Mouse (Mus musculus): ENCODE data around the gene Per2. TPM values are rescaled to one million over a fixed set of nuclear protein-coding genes. Genes with fewer than 3 reads are reported as not detected.
"Not testable (repeated sequence)": the region's sequence is repeated elsewhere in the genome, so short reads cannot be mapped to it uniquely, and the experiment has no call there.

Per2 gene
- 10 to 100 TPM; 37.1 to 84.7 TPM for total RNA-seq (2021)
- long read RNA-seq, experiment 1, partial matches to known transcripts, result 7 of 11 reads
- long read RNA-seq, experiment 1, other reads (novel, unspliced or antisense), result 4 of 11 reads
- long read RNA-seq, experiment 2, full-length matches to known transcripts, result 2 of 3 reads
- long read RNA-seq, experiment 2, partial matches to known transcripts, result 0 of 3 reads
- long read RNA-seq, experiment 2, other reads (novel, unspliced or antisense), result 1 of 3 reads

GRCm38 (mm10) chr1:91459059-91459809, at the start of gene Per2:
TSS of gene Per2 (minus strand) at chr1:91459324.
- DNase-seq, result peak; percentile 98 to 99

GRCm38 (mm10) chr1:91504615-91505014, 45.5 kb upstream of the Per2 start:
- no peak for DNase-seq

GRCm38 (mm10) chr1:91498579-91498978, 39.5 kb upstream of the Per2 start:
- DNase-seq, result no peak

GRCm38 (mm10) chr1:91495321-91495720, 36.2 kb upstream of the Per2 start:
- no peak for DNase-seq

GRCm38 (mm10) chr1:91494457-91495140, 35.5 kb upstream of the Per2 start, which contains the start of gene Traf3ip1:
TSS of gene Traf3ip1 (plus strand) at chr1:91494647.
- DNase-seq, result peak; percentile 97 to 98

- no peak for DNase-seq
Observed at GRCm38 (mm10) chr1:91493938-91494337, 34.8 kb upstream of the Per2 start.

- DNase-seq, result no peak
Observed at GRCm38 (mm10) chr1:91492740-91493139, 33.6 kb upstream of the Per2 start.

- DNase-seq, result peak in 1 of 2 experiments; percentile 20
Observed at GRCm38 (mm10) chr1:91490322-91490721, 31.2 kb upstream of the Per2 start.

GRCm38 (mm10) chr1:91486165-91486564, 27.0 kb upstream of the Per2 start:
- no peak for DNase-seq

- no peak for DNase-seq
Observed at GRCm38 (mm10) chr1:91485422-91485821, 26.3 kb upstream of the Per2 start.

GRCm38 (mm10) chr1:91484011-91484346, 24.9 kb upstream of the Per2 start:
- DNase-seq, result peak; percentile 35 to 54

GRCm38 (mm10) chr1:91483304-91484010, 24.3 kb upstream of the Per2 start:
- peak; percentile 91 to 95 for DNase-seq

- DNase-seq, result peak; percentile 29 to 41
Observed at GRCm38 (mm10) chr1:91482616-91483211, 23.6 kb upstream of the Per2 start.

GRCm38 (mm10) chr1:91478958-91479357, 19.8 kb upstream of the Per2 start:
- no peak for DNase-seq

GRCm38 (mm10) chr1:91478145-91478544, 19.0 kb upstream of the Per2 start:
- DNase-seq, result not testable (repeated sequence)

- no peak for DNase-seq
Observed at GRCm38 (mm10) chr1:91469888-91470419, 10.8 kb upstream of the Per2 start.

GRCm38 (mm10) chr1:91466186-91466585, 7.1 kb upstream of the Per2 start:
- no peak for DNase-seq

GRCm38 (mm10) chr1:91465244-91465643, 6.1 kb upstream of the Per2 start:
- no peak for DNase-seq

GRCm38 (mm10) chr1:91464436-91464835, 5.3 kb upstream of the Per2 start:
- peak in 1 of 2 experiments; percentile 49 for DNase-seq

- peak; percentile 80 for DNase-seq
Observed at GRCm38 (mm10) chr1:91463336-91463995, 4.3 kb upstream of the Per2 start.

- peak; percentile 60 to 70 for DNase-seq
Observed at GRCm38 (mm10) chr1:91460564-91460963, 1.4 kb upstream of the Per2 start.

Data from adrenal gland, postnatal 36 days (tissue).